Comparison of ENCODE assay signal across 9 mouse cellular contexts in the genomic region with DNA sequence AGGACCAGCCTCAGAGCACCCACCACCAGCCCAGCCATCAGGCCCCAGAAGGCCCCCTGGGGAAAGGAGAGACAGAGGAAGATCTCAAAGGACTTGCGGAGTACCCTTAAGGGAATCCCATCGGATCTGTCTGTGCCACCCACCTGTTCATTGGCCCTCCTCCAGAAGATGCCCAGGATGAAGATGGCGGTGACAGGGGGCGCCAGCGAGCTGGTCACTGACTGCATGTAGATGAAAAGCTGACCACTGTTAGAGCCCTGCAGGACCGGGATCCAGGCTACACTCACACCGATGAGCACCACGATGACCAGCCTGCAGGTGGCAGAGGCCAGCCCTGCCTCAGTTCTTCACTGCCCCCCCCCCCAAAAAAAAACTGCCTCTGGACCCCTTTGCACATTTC. TPM values are rescaled to one million over a fixed set of nuclear protein-coding genes. Genes with fewer than 3 reads are reported as not detected.
DNase-seq lines count a peak whose midpoint lies in the region; ATAC-seq and TF ChIP-seq lines count a peak whose summit lies in the region.
"Had no signal": no experiment of that assay in that cellular context is flagged by ENCODE, and none has a peak within 500 bp of the region (broad histone marks: within the 10 kb centered on the region; RNA-seq: fewer than 3 reads in every experiment).

No protein-coding gene starts in this region.

- ATAC-seq in intestine, postnatal 0 days: no peak
- no peak for ATAC-seq in intestine, embryonic 16.5 days
- ATAC-seq in lung, postnatal 0 days: no peak
- ATAC-seq in midbrain, embryonic 11.5 days (ENCODE audit: low FRiP score): no peak

- 55% methylated on average over 8 of the region's 8 CpGs for WGBS in intestine, postnatal 0 days
- 50% methylated on average over 8 of the region's 8 CpGs for whole genome bisulfite sequencing in intestine, embryonic 16.5 days
- WGBS in lung, postnatal 0 days: 44% methylated on average over 6 of the region's 8 CpGs
- 39% methylated on average over 8 of the region's 8 CpGs for WGBS in midbrain, embryonic 11.5 days

- no peak for TF ChIP-seq POLR2A in cortical plate, adult 2 months (IDR thresholded peaks at IDR 0.05; ENCODE audit: extremely low read depth, insufficient read depth, low read length)

- TF ChIP-seq CTCF in intestine, postnatal 0 days (IDR thresholded peaks at IDR 0.05; ENCODE audit: low read depth): peak; percentile 74
- peak; percentile 30; the same call in 1 of the 2 replicates for TF ChIP-seq CTCF in cortical plate, adult 2 months (IDR thresholded peaks at IDR 0.05; ENCODE audit: extremely low read depth, insufficient read depth, low read length)
- peak; percentile 61 for TF ChIP-seq CTCF in lung, postnatal 0 days (IDR thresholded peaks at IDR 0.05)

- no peaks in the 10 kb centered on the region for H3K36me3 ChIP-seq in intestine, postnatal 0 days (ENCODE audit: control insufficient read depth, insufficient read depth)
- H3K36me3 ChIP-seq in intestine, embryonic 16.5 days (ENCODE audit: control insufficient read depth, insufficient read depth, low read length): no peaks in the 10 kb centered on the region
- no peaks in the 10 kb centered on the region for H3K36me3 ChIP-seq in lung, postnatal 0 days (ENCODE audit: insufficient read depth, low read length)
- H3K36me3 ChIP-seq in midbrain, embryonic 11.5 days (ENCODE audit: control insufficient read depth, insufficient read depth, low read length): no peaks in the 10 kb centered on the region
- H3K36me3 ChIP-seq: heart, embryonic 13.5 days had no signal

- no peak overlapping the region for H3K4me2 ChIP-seq in intestine, postnatal 0 days (replicated peaks; ENCODE audit: low read depth)
- H3K4me2 ChIP-seq in intestine, embryonic 16.5 days (ENCODE audit: low read depth, low read length): no peak overlapping the region
- no peak overlapping the region for H3K4me2 ChIP-seq in lung, postnatal 0 days (replicated peaks; ENCODE audit: low read depth, low read length)
- H3K4me2 ChIP-seq in midbrain, embryonic 11.5 days: no peak overlapping the region
- H3K4me2 ChIP-seq: heart, embryonic 13.5 days had no signal

- no peak overlapping the region for H3K9ac ChIP-seq in intestine, postnatal 0 days (ENCODE audit: low read depth, low read length)
- H3K9ac ChIP-seq in intestine, embryonic 16.5 days (ENCODE audit: low read depth, low read length): no peak overlapping the region
- no peak overlapping the region for H3K9ac ChIP-seq in lung, postnatal 0 days (replicated peaks; ENCODE audit: low read depth)
- H3K9ac ChIP-seq in midbrain, embryonic 11.5 days (ENCODE audit: low read length): no peak overlapping the region
- H3K9ac ChIP-seq: heart, embryonic 13.5 days had no signal

- H3K9me3 ChIP-seq in intestine, postnatal 0 days (ENCODE audit: control insufficient read depth): no peaks in the 10 kb centered on the region
- H3K9me3 ChIP-seq in intestine, embryonic 16.5 days (ENCODE audit: control insufficient read depth, low read length): no peaks in the 10 kb centered on the region
- H3K9me3 ChIP-seq in lung, postnatal 0 days (ENCODE audit: low read length): no peaks in the 10 kb centered on the region
- no peaks in the 10 kb centered on the region for H3K9me3 ChIP-seq in midbrain, embryonic 11.5 days (ENCODE audit: control insufficient read depth, low read length)
- H3K9me3 ChIP-seq: heart, embryonic 13.5 days had no signal

- peak; percentile 68 for DNase-seq in thymus, postnatal 4 days
- DNase-seq in thymus, adult 18-20 months: no peak
- peak; percentile 19 for DNase-seq in lung, postnatal 0 days (ENCODE audit: low spot score)
- no peak for DNase-seq in midbrain, embryonic 11.5 days (ENCODE audit: low spot score, missing footprints)
- DNase-seq in thymus, postnatal 10 days (ENCODE audit: low spot score in 2 of 2): no peak

- H3K4me1 ChIP-seq in intestine, postnatal 0 days (replicated peaks; ENCODE audit: control insufficient read depth, insufficient read depth, low read length): peaks cover 29% of the 10 kb centered on the region; the same call in 1 of the 2 replicates
- peaks cover 40% of the 10 kb centered on the region for H3K4me1 ChIP-seq in intestine, embryonic 16.5 days (ENCODE audit: control insufficient read depth, insufficient read depth, low read length)
- H3K4me1 ChIP-seq in cortical plate, adult 2 months (ENCODE audit: control insufficient read depth, insufficient read depth, low read length): no peaks in the 10 kb centered on the region
- 0 out of 2 replicates have a peak, but pooled peaks cover 3% of the 10 kb centered on the region for H3K4me1 ChIP-seq in lung, postnatal 0 days (ENCODE audit: insufficient read depth, low read depth, low read length)
- peaks cover 9% of the 10 kb centered on the region for H3K4me1 ChIP-seq in midbrain, embryonic 11.5 days (ENCODE audit: control insufficient read depth, insufficient read depth, low read length)

- H3K27me3 ChIP-seq in intestine, postnatal 0 days (replicated peaks; ENCODE audit: control insufficient read depth, insufficient read depth, low read length): no peaks in the 10 kb centered on the region
- H3K27me3 ChIP-seq in intestine, embryonic 16.5 days (replicated peaks; ENCODE audit: control insufficient read depth, insufficient read depth, low read length): no peaks in the 10 kb centered on the region
- no peaks in the 10 kb centered on the region for H3K27me3 ChIP-seq in lung, postnatal 0 days (replicated peaks; ENCODE audit: insufficient read depth, low read length)
- H3K27me3 ChIP-seq in midbrain, embryonic 11.5 days (ENCODE audit: control insufficient read depth, insufficient read depth, low read length): no peaks in the 10 kb centered on the region; the same call in 1 of the 2 replicates

- H3K4me3 ChIP-seq in intestine, postnatal 0 days (ENCODE audit: low read depth, low read length): no peak overlapping the region
- H3K4me3 ChIP-seq in intestine, embryonic 16.5 days (ENCODE audit: low read length): no peak overlapping the region
- no peak overlapping the region for H3K4me3 ChIP-seq in cortical plate, adult 2 months (ENCODE audit: insufficient read depth, low read length)
- no peak overlapping the region for H3K4me3 ChIP-seq in lung, postnatal 0 days (ENCODE audit: low read depth, low read length)
- H3K4me3 ChIP-seq in midbrain, embryonic 11.5 days (ENCODE audit: low read depth, low read length): no peak overlapping the region
- H3K4me3 ChIP-seq: heart, embryonic 13.5 days had no signal

- H3K27ac ChIP-seq in intestine, postnatal 0 days (ENCODE audit: low read depth, low read length): no peak overlapping the region
- H3K27ac ChIP-seq in intestine, embryonic 16.5 days (ENCODE audit: low read length): no peak overlapping the region
- no peak overlapping the region for H3K27ac ChIP-seq in cortical plate, adult 2 months (ENCODE audit: insufficient read depth, low read length)
- H3K27ac ChIP-seq in lung, postnatal 0 days (ENCODE audit: low read length): no peak overlapping the region
- no peak overlapping the region for H3K27ac ChIP-seq in midbrain, embryonic 11.5 days (ENCODE audit: low read depth, low read length)
- H3K27ac ChIP-seq: heart, embryonic 13.5 days had no signal

- no peak for TF ChIP-seq EP300 in lung, postnatal 0 days (IDR thresholded peaks at IDR 0.05)

RNA-seq across cellular contexts. Expression of a gene that starts 10.2 kb away (rescaled TPM):
- 20.7 and 21.9 TPM in 2 replicates for polyA plus RNA-seq in intestine, postnatal 0 days (2015; fragmentation: Nextera tagmentation; extraction: Ambion mirVana)
- 9.6 and 12.9 TPM in 2 replicates for polyA plus RNA-seq in intestine, embryonic 16.5 days (2015; fragmentation: Nextera tagmentation; extraction: Ambion mirVana)
- polyA plus RNA-seq in cortical plate, adult 2 months (2012; rRNA removed): 0.04 TPM in 2 replicates
- polyA plus RNA-seq in lung, postnatal 0 days (2015; fragmentation: Nextera tagmentation; extraction: Ambion mirVana): 1.7 and 1.9 TPM in 2 replicates
- polyA plus RNA-seq in midbrain, embryonic 11.5 days (2014; fragmentation: Nextera tagmentation; extraction: Ambion mirVana): 0.19 and 0.59 TPM in 2 replicates

RNA-seq across cellular contexts. Expression of a gene that starts 20.6 kb away (rescaled TPM):
- polyA plus RNA-seq in intestine, postnatal 0 days (2015; fragmentation: Nextera tagmentation; extraction: Ambion mirVana): 3.7 and 3.9 TPM in 2 replicates
- polyA plus RNA-seq in intestine, embryonic 16.5 days (2015; fragmentation: Nextera tagmentation; extraction: Ambion mirVana): 7.2 and 8.6 TPM in 2 replicates
- 6.2 and 6.9 TPM in 2 replicates for polyA plus RNA-seq in cortical plate, adult 2 months (2012; rRNA removed)
- polyA plus RNA-seq in lung, postnatal 0 days (2015; fragmentation: Nextera tagmentation; extraction: Ambion mirVana): 71.8 and 72.1 TPM in 2 replicates
- 6.2 and 7.1 TPM in 2 replicates for polyA plus RNA-seq in midbrain, embryonic 11.5 days (2014; fragmentation: Nextera tagmentation; extraction: Ambion mirVana)

RNA-seq across cellular contexts. Expression of a gene that starts 46.9 kb away (rescaled TPM):
- 0.08 and 0.13 TPM in 2 replicates for polyA plus RNA-seq in intestine, postnatal 0 days (2015; fragmentation: Nextera tagmentation; extraction: Ambion mirVana)
- 0.07 and 0.11 TPM in 2 replicates for polyA plus RNA-seq in intestine, embryonic 16.5 days (2015; fragmentation: Nextera tagmentation; extraction: Ambion mirVana)
- polyA plus RNA-seq in cortical plate, adult 2 months (2012; rRNA removed): 0.11 and 0.19 TPM in 2 replicates
- 0.06 TPM in 1 of 2 replicates, not detected in the other for polyA plus RNA-seq in lung, postnatal 0 days (2015; fragmentation: Nextera tagmentation; extraction: Ambion mirVana)
- not detected in 2 replicates for polyA plus RNA-seq in midbrain, embryonic 11.5 days (2014; fragmentation: Nextera tagmentation; extraction: Ambion mirVana)

Comparison
In these comparisons a context has a peak if more than half of its experiments do, and no peak if none do; other contexts are left out.
1. DNase-seq: peak in thymus, postnatal 4 days (single experiment) and lung, postnatal 0 days (single experiment); none in thymus, adult 18-20 months (0 of 2), midbrain, embryonic 11.5 days (single experiment) and thymus, postnatal 10 days (0 of 2).
2. Peak in every context shown above with its lines, with median percentiles within 50 percentile points of each other: CTCF ChIP-seq.